Mouse (Mus musculus) c-Kit-positive CD71-negative TER-119-negative erythroid progenitor cells, embryonic 14.5 days (primary cell): ENCODE data around the gene Slc25a51.
"Not testable (repeated sequence)": the region's sequence is repeated elsewhere in the genome, so short reads cannot be mapped to it uniquely, and the experiment has no call there.

Experiments
- DNase-seq: peaks from one replicate; pipeline ENCODE4 v3.0.0-alpha.2; 2013; ENCODE audit warnings: low read depth

Slc25a51 gene

GRCm38 (mm10) chr4:45398315-45398714 lies 10.3 kb downstream of the Slc25a51 start:
- not testable (repeated sequence) for DNase-seq

GRCm38 (mm10) chr4:45396211-45396610 lies 12.4 kb downstream of the Slc25a51 start:
- DNase-seq: not testable (repeated sequence)

GRCm38 (mm10) chr4:45393658-45394057 lies 14.9 kb downstream of the Slc25a51 start:
- DNase-seq: no peak

- DNase-seq: no peak
These were observed 15.6 kb downstream of the Slc25a51 start for GRCm38 (mm10) chr4:45392994-45393393.

GRCm38 (mm10) chr4:45392572-45392971 lies 16.0 kb downstream of the Slc25a51 start:
- DNase-seq: no peak

GRCm38 (mm10) chr4:45392099-45392498 lies 16.5 kb downstream of the Slc25a51 start:
- DNase-seq: no peak

DNA sequence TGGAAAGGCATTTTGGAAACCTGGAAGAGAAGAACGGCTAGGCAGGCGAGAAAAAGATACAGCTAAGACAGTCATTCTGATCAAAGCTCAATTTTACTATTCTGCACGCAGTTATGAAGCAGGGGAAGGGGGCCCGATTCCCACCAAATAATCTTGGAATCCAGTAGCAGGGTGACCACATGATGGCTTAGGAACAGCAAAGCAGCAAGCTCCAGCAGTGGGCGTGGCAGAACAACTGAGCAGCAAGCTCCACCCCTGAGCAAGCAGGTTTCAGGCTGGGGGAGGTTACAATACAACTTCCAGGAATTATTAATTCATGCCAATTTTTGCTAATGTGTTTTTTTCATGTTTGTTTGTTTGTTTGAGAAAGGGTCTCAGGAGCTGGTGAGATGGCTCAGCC lies 21.3 kb downstream of the Slc25a51 start:
- DNase-seq: not testable (repeated sequence)

GRCm38 (mm10) chr4:45382133-45382532 lies 26.4 kb downstream of the Slc25a51 start:
- not testable (repeated sequence) for DNase-seq

- DNase-seq: not testable (repeated sequence)
These were observed 27.5 kb downstream of the Slc25a51 start for GRCm38 (mm10) chr4:45380903-45381580.

- no peak for DNase-seq
These were observed 32.0 kb downstream of the Slc25a51 start for GRCm38 (mm10) chr4:45376573-45376972.

DNA sequence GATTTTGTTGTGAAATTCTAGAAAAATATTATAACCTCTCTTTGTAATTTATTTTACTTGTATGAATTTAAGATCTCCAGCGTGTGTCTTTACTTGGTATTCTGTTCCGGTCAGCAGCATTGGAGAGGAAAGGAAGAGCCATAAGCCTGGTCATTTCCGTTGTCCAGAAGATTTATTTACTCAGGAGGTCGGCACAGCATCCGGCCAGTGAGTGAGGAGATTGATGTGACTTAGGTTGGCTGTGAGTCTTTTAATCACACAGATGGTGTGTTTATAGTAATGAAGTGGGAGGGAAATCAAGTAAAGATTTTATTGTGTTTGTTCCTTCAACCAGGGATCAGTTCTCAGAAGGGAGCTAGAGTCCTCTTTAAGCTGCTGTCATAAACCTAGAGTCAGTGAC lies 33.7 kb downstream of the Slc25a51 start:
- no peak for DNase-seq

- DNase-seq: no peak
These were observed 37.3 kb downstream of the Slc25a51 start for GRCm38 (mm10) chr4:45371261-45371660.

DNA sequence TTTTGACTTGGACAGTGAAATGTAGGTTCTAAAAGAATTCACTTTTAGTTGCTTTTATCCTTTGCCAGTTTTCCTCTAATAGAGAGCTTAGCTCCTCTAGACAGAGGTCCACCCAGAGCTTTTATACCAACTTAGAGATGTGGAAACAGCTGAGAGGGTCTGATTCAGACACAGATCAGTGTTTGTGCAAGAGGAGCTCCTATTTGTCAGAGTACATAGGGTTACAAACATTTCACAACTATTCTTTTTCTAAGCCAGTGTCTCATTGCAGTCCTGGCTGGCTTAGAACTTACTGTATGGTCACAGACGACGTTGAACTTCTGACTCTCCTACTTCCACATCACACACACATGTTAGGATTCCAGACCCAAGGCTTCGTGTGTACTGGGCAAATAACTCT lies 51.9 kb downstream of the Slc25a51 start:
- DNase-seq: no peak
